ENCODE assay signal across 11 mouse cellular contexts in the genomic region with DNA sequence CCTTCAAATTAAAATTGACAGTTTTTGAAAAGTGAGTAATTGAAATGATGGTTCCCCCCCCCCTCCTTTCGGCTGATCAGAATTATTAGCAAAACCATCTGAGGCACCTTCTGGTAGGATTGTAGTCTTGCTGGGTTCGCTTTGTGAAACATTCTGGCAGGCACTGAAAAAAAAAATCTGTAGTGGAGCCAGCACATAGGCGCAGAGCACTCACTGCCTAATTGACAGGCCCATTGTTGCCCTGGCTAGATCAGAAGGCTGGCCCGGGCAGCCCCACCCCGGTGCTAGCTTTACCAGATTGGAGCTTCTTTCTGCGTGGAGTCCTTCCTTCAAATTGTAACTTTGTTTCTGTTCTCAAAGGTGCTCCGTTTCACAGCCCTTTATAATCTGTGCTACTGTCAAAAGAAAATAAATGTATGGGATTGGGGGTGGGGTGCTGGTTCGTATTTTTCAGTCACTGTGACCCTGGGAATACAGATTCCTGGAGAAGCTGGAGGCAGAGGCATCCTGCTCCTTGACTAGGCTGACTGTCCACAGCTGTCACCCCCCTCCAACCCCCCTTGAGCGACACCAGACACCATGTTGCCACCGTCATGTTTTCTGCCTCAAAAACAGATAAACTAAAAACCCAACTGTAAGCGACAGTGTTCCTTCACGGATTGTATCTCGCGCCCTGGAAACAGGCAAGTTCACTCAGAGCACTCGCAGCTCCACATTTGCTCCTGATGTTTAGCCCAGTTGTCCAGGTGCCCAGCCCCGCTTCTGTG.
DNase-seq lines count a peak whose midpoint lies in the region; ATAC-seq and TF ChIP-seq lines count a peak whose summit lies in the region.
"Had no signal": no experiment of that assay in that cellular context is flagged by ENCODE, and none has a peak within 500 bp of the region (broad histone marks: within the 10 kb centered on the region; RNA-seq: fewer than 3 reads in every experiment).

No protein-coding gene starts in this region.

- H3K4me2 ChIP-seq in lung, postnatal 0 days (replicated peaks; ENCODE audit: low read depth, low read length) = no peak overlapping the region
- H3K4me2 ChIP-seq in forebrain, embryonic 13.5 days = peak overlapping the region; percentile 59
- peak overlapping the region; percentile 53; the same call in 1 of the 2 replicates for H3K4me2 ChIP-seq in neural tube, embryonic 15.5 days

- WGBS in lung, postnatal 0 days = 51% methylated on average over 16 of the region's 16 CpGs
- WGBS in forebrain, embryonic 13.5 days = 22% methylated on average over 16 of the region's 16 CpGs
- WGBS in neural tube, embryonic 15.5 days = 36% methylated on average over 16 of the region's 16 CpGs

- intact Hi-C loops in left cerebral cortex, postnatal 4 days (cut with DNase I) = no loop called here

- ATAC-seq in lung, postnatal 0 days = 0 out of 2 replicates have a peak, but pooled peaks have one; percentile 30
- ATAC-seq in forebrain, embryonic 13.5 days = peak; percentile 89
- ATAC-seq in neural tube, embryonic 15.5 days (ENCODE audit: low FRiP score) = no peak
- ATAC-seq in erythroid progenitor cell, adult 5-6 weeks (replicated peaks; ENCODE audit: low FRiP score, poor library complexity, severe bottlenecking) = no peak
- ATAC-seq: CD4-positive, CD25-positive, alpha-beta regulatory T cell, adult 4 months had no signal

- no peaks in the 10 kb centered on the region for H3K9me3 ChIP-seq in lung, postnatal 0 days (ENCODE audit: low read length)
- no peaks in the 10 kb centered on the region for H3K9me3 ChIP-seq in forebrain, embryonic 13.5 days (replicated peaks)
- no peaks in the 10 kb centered on the region for H3K9me3 ChIP-seq in neural tube, embryonic 15.5 days (replicated peaks)

- H3K27me3 ChIP-seq in lung, postnatal 0 days (replicated peaks; ENCODE audit: insufficient read depth, low read length) = no peaks in the 10 kb centered on the region
- H3K27me3 ChIP-seq in forebrain, embryonic 13.5 days = 0 out of 2 replicates have a peak, but pooled peaks cover 3% of the 10 kb centered on the region
- no peaks in the 10 kb centered on the region for H3K27me3 ChIP-seq in neural tube, embryonic 15.5 days (replicated peaks)

- peak; percentile 6 for DNase-seq in lung, postnatal 0 days (ENCODE audit: low spot score)
- no peak for DNase-seq in lung, adult 18-20 months
- DNase-seq in layer of hippocampus, postnatal 10 days (ENCODE audit: low spot score in 2 of 2) = peak; percentile 30 to 39
- no peak for DNase-seq in left cerebral cortex, postnatal 4 days
- DNase-seq in liver = no peak
- DNase-seq: cerebellum, adult 18-20 months; thymus, postnatal 36 days had no signal

- no peak for TF ChIP-seq CTCF in lung, postnatal 0 days (IDR thresholded peaks at IDR 0.05)

- no peaks in the 10 kb centered on the region for H3K36me3 ChIP-seq in lung, postnatal 0 days (ENCODE audit: insufficient read depth, low read length)
- no peaks in the 10 kb centered on the region for H3K36me3 ChIP-seq in forebrain, embryonic 13.5 days (ENCODE audit: poor library complexity, severe bottlenecking)
- no peaks in the 10 kb centered on the region for H3K36me3 ChIP-seq in neural tube, embryonic 15.5 days

- no peak overlapping the region for H3K4me3 ChIP-seq in lung, postnatal 0 days (ENCODE audit: low read depth, low read length)
- no peak overlapping the region for H3K4me3 ChIP-seq in forebrain, embryonic 13.5 days
- no peak overlapping the region for H3K4me3 ChIP-seq in neural tube, embryonic 15.5 days (replicated peaks)

- no peak overlapping the region for H3K9ac ChIP-seq in lung, postnatal 0 days (replicated peaks; ENCODE audit: low read depth)
- H3K9ac ChIP-seq in forebrain, embryonic 13.5 days = peak overlapping the region; percentile 12; the same call in 1 of the 2 replicates
- H3K9ac ChIP-seq in neural tube, embryonic 15.5 days (replicated peaks) = no peak overlapping the region

- TF ChIP-seq EP300 in lung, postnatal 0 days (IDR thresholded peaks at IDR 0.05) = no peak

- no peaks in the 10 kb centered on the region for H3K4me1 ChIP-seq in lung, postnatal 0 days (ENCODE audit: insufficient read depth, low read depth, low read length)
- H3K4me1 ChIP-seq in forebrain, embryonic 13.5 days = peaks cover 45% of the 10 kb centered on the region
- H3K4me1 ChIP-seq in neural tube, embryonic 15.5 days = peaks cover 37% of the 10 kb centered on the region

- no peak overlapping the region for H3K27ac ChIP-seq in lung, postnatal 0 days (ENCODE audit: low read length)
- H3K27ac ChIP-seq in forebrain, embryonic 13.5 days = peak overlapping the region; percentile 91
- H3K27ac ChIP-seq in neural tube, embryonic 15.5 days (replicated peaks) = peak overlapping the region; percentile 51

Comparison
In these comparisons a context has a peak if more than half of its experiments do, and no peak if none do; other contexts are left out.
1. DNase-seq: peak in lung, postnatal 0 days (single experiment) and layer of hippocampus, postnatal 10 days (2 of 2); none in lung, adult 18-20 months (0 of 2), left cerebral cortex, postnatal 4 days (single experiment) and liver (single experiment).
2. ATAC-seq: peak in lung, postnatal 0 days (single experiment) and forebrain, embryonic 13.5 days (single experiment); none in neural tube, embryonic 15.5 days (single experiment) and erythroid progenitor cell, adult 5-6 weeks (single experiment).